Mouse (Mus musculus): ENCODE results near the gene Topors. TPM values are rescaled to one million over a fixed set of nuclear protein-coding genes. Genes with fewer than 3 reads are reported as not detected.

Topors gene
- total and polyA plus RNA-seq, 3 experiments, result 2.2 to 10.8 (median 9.2) TPM

GRCm38 (mm10) chr4:40267681-40268080 is 2.0 kb downstream of the Topors start:
- H3K9ac ChIP-seq (ENCODE audit: low read depth, low read length), result peak overlapping the region; percentile 93
- H3K4me3 ChIP-seq, result peak overlapping the region; percentile 95
- DNase-seq, result no peak
- peaks cover 10% of the 10 kb centered on the region for H3K79me2 ChIP-seq (replicated peaks; ENCODE audit: control insufficient read depth, insufficient read depth, low read length)
- no peak for TF ChIP-seq EP300 (IDR thresholded peaks at IDR 0.05; ENCODE audit: insufficient read depth, low read depth, low read length)
- no peak for TF ChIP-seq POLR2A (IDR thresholded peaks at IDR 0.05; ENCODE audit: insufficient read depth, low read depth, low read length)
- no peak for TF ChIP-seq CTCF (IDR thresholded peaks at IDR 0.05)
- peaks cover 9% of the 10 kb centered on the region for H3K36me3 ChIP-seq (ENCODE audit: control insufficient read depth, insufficient read depth, low read length)
- H3K27ac ChIP-seq, result peak overlapping the region; percentile 99
- peaks cover 3% of the 10 kb centered on the region for H3K4me1 ChIP-seq (ENCODE audit: control insufficient read depth, insufficient read depth, low read length)
- intact Hi-C loops (cut with DNase I), result loop anchor here (2.0 kb wide), 1 partner anchor 29 kb away; the partner anchor contains the start of gene Ddx58
- H3K27me3 ChIP-seq (ENCODE audit: control insufficient read depth, insufficient read depth, low read length), result no peaks in the 10 kb centered on the region
- 37% methylated on average over 7 of the region's 7 CpGs for WGBS

- H3K79me2 ChIP-seq (replicated peaks; ENCODE audit: control insufficient read depth, insufficient read depth, low read length), result peaks cover 11% of the 10 kb centered on the region
- WGBS, result 50% methylated on average over 1 of the region's 1 CpGs
- no peak overlapping the region for H3K9ac ChIP-seq (ENCODE audit: low read depth, low read length)
- no peaks in the 10 kb centered on the region for H3K27me3 ChIP-seq (ENCODE audit: control insufficient read depth, insufficient read depth, low read length)
- TF ChIP-seq POLR2A (IDR thresholded peaks at IDR 0.05; ENCODE audit: insufficient read depth, low read depth, low read length) (no peak), EP300 (IDR thresholded peaks at IDR 0.05; ENCODE audit: insufficient read depth, low read depth, low read length) (no peak), CTCF (IDR thresholded peaks at IDR 0.05) (no peak)
- H3K4me3 ChIP-seq, result no peak overlapping the region
- no peak for DNase-seq
- H3K4me1 ChIP-seq (ENCODE audit: control insufficient read depth, insufficient read depth, low read length), result peaks cover 2% of the 10 kb centered on the region
- intact Hi-C loops (cut with DNase I), result no loop called here
- peaks cover 13% of the 10 kb centered on the region; the same call in 1 of the 2 replicates for H3K36me3 ChIP-seq (ENCODE audit: control insufficient read depth, insufficient read depth, low read length)
- no peak overlapping the region for H3K27ac ChIP-seq
Observed at GRCm38 (mm10) chr4:40264321-40264720, 5.3 kb downstream of the Topors start.

- TF ChIP-seq POLR2A (IDR thresholded peaks at IDR 0.05; ENCODE audit: insufficient read depth, low read depth, low read length), result no peak
- H3K4me3 ChIP-seq, result no peak overlapping the region
- intact Hi-C loops (cut with DNase I), result no loop called here
- no peaks in the 10 kb centered on the region for H3K27me3 ChIP-seq (ENCODE audit: control insufficient read depth, insufficient read depth, low read length)
- no peak for DNase-seq
- H3K36me3 ChIP-seq (ENCODE audit: control insufficient read depth, insufficient read depth, low read length), result no peaks in the 10 kb centered on the region
- H3K4me1 ChIP-seq (ENCODE audit: control insufficient read depth, insufficient read depth, low read length), result no peaks in the 10 kb centered on the region
- 0 out of 2 replicates have a peak, but pooled peaks cover 1% of the 10 kb centered on the region for H3K79me2 ChIP-seq (replicated peaks; ENCODE audit: control insufficient read depth, insufficient read depth, low read length)
- no peak overlapping the region for H3K9ac ChIP-seq (ENCODE audit: low read depth, low read length)
- no peak overlapping the region for H3K27ac ChIP-seq
- WGBS, result 77% methylated on average over 8 of the region's 8 CpGs
Observed at GRCm38 (mm10) chr4:40254385-40255103, 15.1 kb downstream of the Topors start.

- Histone ChIP-seq H3K36me3 (ENCODE audit: control insufficient read depth, insufficient read depth, low read length) (no peaks in the 10 kb centered on the region), H3K9ac (ENCODE audit: low read depth, low read length) (no peak overlapping the region), H3K4me1 (ENCODE audit: control insufficient read depth, insufficient read depth, low read length) (no peaks in the 10 kb centered on the region), H3K27ac (no peak overlapping the region), H3K79me2 (replicated peaks; ENCODE audit: control insufficient read depth, insufficient read depth, low read length) (0 out of 2 replicates have a peak, but pooled peaks cover 1% of the 10 kb centered on the region), H3K27me3 (ENCODE audit: control insufficient read depth, insufficient read depth, low read length) (no peaks in the 10 kb centered on the region), H3K4me3 (no peak overlapping the region)
- 58% methylated on average over 2 of the region's 2 CpGs for WGBS
- intact Hi-C loops (cut with DNase I), result no loop called here
- TF ChIP-seq CTCF (IDR thresholded peaks at IDR 0.05) (no peak), POLR2A (IDR thresholded peaks at IDR 0.05; ENCODE audit: insufficient read depth, low read depth, low read length) (no peak), EP300 (IDR thresholded peaks at IDR 0.05; ENCODE audit: insufficient read depth, low read depth, low read length) (no peak)
- DNase-seq, result no peak
Observed at GRCm38 (mm10) chr4:40253766-40254165, 15.9 kb downstream of the Topors start.

- no peak for DNase-seq
- Histone ChIP-seq H3K27ac (no peak overlapping the region), H3K79me2 (replicated peaks; ENCODE audit: control insufficient read depth, insufficient read depth, low read length) (no peaks in the 10 kb centered on the region), H3K27me3 (ENCODE audit: control insufficient read depth, insufficient read depth, low read length) (no peaks in the 10 kb centered on the region), H3K36me3 (ENCODE audit: control insufficient read depth, insufficient read depth, low read length) (no peaks in the 10 kb centered on the region), H3K4me3 (no peak overlapping the region), H3K9ac (ENCODE audit: low read depth, low read length) (no peak overlapping the region), H3K4me1 (ENCODE audit: control insufficient read depth, insufficient read depth, low read length) (no peaks in the 10 kb centered on the region)
- 80% methylated on average over 5 of the region's 5 CpGs for WGBS
- TF ChIP-seq CTCF (IDR thresholded peaks at IDR 0.05) (no peak), POLR2A (IDR thresholded peaks at IDR 0.05; ENCODE audit: insufficient read depth, low read depth, low read length) (no peak)
- intact Hi-C loops (cut with DNase I), result no loop called here
Observed at GRCm38 (mm10) chr4:40250984-40251383, 18.7 kb downstream of the Topors start.

- Histone ChIP-seq H3K36me3 (ENCODE audit: control insufficient read depth, insufficient read depth, low read length) (no peaks in the 10 kb centered on the region), H3K79me2 (replicated peaks; ENCODE audit: control insufficient read depth, insufficient read depth, low read length) (no peaks in the 10 kb centered on the region), H3K4me1 (ENCODE audit: control insufficient read depth, insufficient read depth, low read length) (peaks cover 3% of the 10 kb centered on the region), H3K4me3 (no peak overlapping the region), H3K9ac (ENCODE audit: low read depth, low read length) (no peak overlapping the region), H3K27me3 (ENCODE audit: control insufficient read depth, insufficient read depth, low read length) (no peaks in the 10 kb centered on the region), H3K27ac (no peak overlapping the region)
- intact Hi-C loops (cut with DNase I), result no loop called here
- TF ChIP-seq CTCF (IDR thresholded peaks at IDR 0.05), result no peak
- TF ChIP-seq POLR2A (IDR thresholded peaks at IDR 0.05; ENCODE audit: insufficient read depth, low read depth, low read length), result no peak
- TF ChIP-seq EP300 (IDR thresholded peaks at IDR 0.05; ENCODE audit: insufficient read depth, low read depth, low read length), result no peak
- WGBS, result 83% methylated on average over 8 of the region's 8 CpGs
- peak in 1 of 2 experiments; percentile 26 for DNase-seq
Observed at GRCm38 (mm10) chr4:40244035-40244434, 25.6 kb downstream of the Topors start.

Data from heart, adult 2 months (tissue).